Mouse (Mus musculus): ENCODE results near the gene Patl2. TPM values are rescaled to one million over a fixed set of nuclear protein-coding genes. Genes with fewer than 3 reads are reported as not detected.

The Patl2 gene
- polyA plus RNA-seq, 1 experiment, result 0.23 TPM

- TF ChIP-seq CTCF (IDR thresholded peaks at IDR 0.05; ENCODE audit: low read depth, low read length) (no peak), POLR2A (IDR thresholded peaks at IDR 0.05; ENCODE audit: borderline replicate concordance, low read depth, low read length) (no peak)
- Histone ChIP-seq H3K27ac (ENCODE audit: insufficient read depth, low read depth, low read length) (no peak overlapping the region), H3K4me3 (ENCODE audit: insufficient read depth, low read length) (no peak overlapping the region), H3K4me1 (ENCODE audit: control insufficient read depth, insufficient read depth, low read length) (peaks cover 14% of the 10 kb centered on the region)
Observed at GRCm38 (mm10) chr2:122180051-122180822, 5.8 kb downstream of the Patl2 start.

GRCm38 (mm10) chr2:122172188-122172587, 13.8 kb downstream of the Patl2 start:
- Histone ChIP-seq H3K4me1 (ENCODE audit: control insufficient read depth, insufficient read depth, low read length) (no peaks in the 10 kb centered on the region), H3K27ac (ENCODE audit: insufficient read depth, low read depth, low read length) (no peak overlapping the region), H3K4me3 (ENCODE audit: insufficient read depth, low read length) (no peak overlapping the region)
- TF ChIP-seq POLR2A (IDR thresholded peaks at IDR 0.05; ENCODE audit: borderline replicate concordance, low read depth, low read length), result no peak
- no peak for TF ChIP-seq CTCF (IDR thresholded peaks at IDR 0.05; ENCODE audit: low read depth, low read length)

DNA sequence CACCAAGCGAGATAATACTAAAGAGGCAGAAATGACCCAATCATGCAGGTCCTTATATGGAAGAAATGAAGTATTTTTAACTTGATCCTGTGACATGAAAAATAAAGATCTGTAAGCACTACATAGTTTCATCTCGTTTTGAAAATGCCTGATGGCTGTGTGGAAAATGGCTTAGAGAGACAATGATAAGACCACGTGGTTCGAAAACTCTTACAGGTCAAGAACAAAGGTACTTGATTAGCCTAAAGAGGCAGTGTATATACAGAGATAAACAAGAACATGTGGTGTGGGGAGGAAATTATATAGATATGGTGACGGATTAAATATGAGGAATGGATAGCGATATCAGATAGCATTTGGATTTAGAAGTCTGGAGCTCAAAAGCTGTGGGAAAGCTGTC, 14.7 kb downstream of the Patl2 start:
- TF ChIP-seq CTCF (IDR thresholded peaks at IDR 0.05; ENCODE audit: low read depth, low read length) (no peak), POLR2A (IDR thresholded peaks at IDR 0.05; ENCODE audit: borderline replicate concordance, low read depth, low read length) (no peak)
- Histone ChIP-seq H3K4me1 (ENCODE audit: control insufficient read depth, insufficient read depth, low read length) (peaks cover 2% of the 10 kb centered on the region), H3K27ac (ENCODE audit: insufficient read depth, low read depth, low read length) (no peak overlapping the region)

GRCm38 (mm10) chr2:122164293-122164692, 21.7 kb downstream of the Patl2 start:
- TF ChIP-seq POLR2A (IDR thresholded peaks at IDR 0.05; ENCODE audit: borderline replicate concordance, low read depth, low read length) (no peak), CTCF (IDR thresholded peaks at IDR 0.05; ENCODE audit: low read depth, low read length) (no peak)
- Histone ChIP-seq H3K4me1 (ENCODE audit: control insufficient read depth, insufficient read depth, low read length) (peaks cover 42% of the 10 kb centered on the region), H3K4me3 (ENCODE audit: insufficient read depth, low read length) (peak overlapping the region; percentile 49), H3K27ac (ENCODE audit: insufficient read depth, low read depth, low read length) (peak overlapping the region; percentile 94)

More for the DNA sequence above, 14.7 kb downstream of the Patl2 start:
- H3K4me3 ChIP-seq (ENCODE audit: insufficient read depth, low read length), result no peak overlapping the region

DNA sequence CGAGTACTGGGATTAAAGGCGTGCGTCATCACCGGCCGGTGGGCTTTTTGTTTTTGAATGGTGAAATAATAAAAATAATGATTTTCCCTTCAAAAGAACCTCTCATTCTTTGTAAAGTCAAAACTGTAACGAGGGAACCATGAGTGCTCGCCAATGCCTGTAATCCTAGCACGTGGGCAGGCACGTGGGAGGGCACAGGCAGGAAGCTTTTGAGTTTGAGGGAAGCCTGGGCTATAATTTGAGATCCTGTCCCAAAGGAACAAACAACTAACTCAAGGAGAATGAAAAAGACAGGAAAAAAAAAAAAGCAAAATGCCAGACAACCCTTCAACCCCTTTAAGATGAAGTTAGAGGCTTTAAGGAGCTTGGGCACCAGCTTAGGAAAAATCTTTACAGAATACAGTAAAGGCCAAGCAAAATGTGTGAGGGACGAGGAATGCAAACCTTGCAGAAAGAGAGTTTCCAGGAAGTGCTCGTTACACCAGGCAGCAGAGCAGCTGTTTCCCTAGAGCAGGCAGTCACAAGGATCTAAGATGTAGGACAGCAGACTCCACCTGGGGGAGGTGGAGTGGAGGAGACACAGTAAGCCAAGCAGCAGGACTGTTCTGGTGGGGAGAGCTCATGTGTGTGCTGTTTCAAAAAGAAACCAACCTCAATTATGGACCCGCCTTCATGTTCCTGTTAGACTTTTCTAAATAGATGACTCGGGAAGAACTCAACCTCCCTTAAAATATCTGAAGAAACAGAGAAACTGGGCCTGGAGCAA, 22.4 kb downstream of the Patl2 start:
- Histone ChIP-seq H3K4me3 (ENCODE audit: insufficient read depth, low read length) (peak overlapping the region; percentile 49), H3K27ac (ENCODE audit: insufficient read depth, low read depth, low read length) (peak overlapping the region; percentile 94), H3K4me1 (ENCODE audit: control insufficient read depth, insufficient read depth, low read length) (peaks cover 42% of the 10 kb centered on the region)
- TF ChIP-seq CTCF (IDR thresholded peaks at IDR 0.05; ENCODE audit: low read depth, low read length) (no peak), POLR2A (IDR thresholded peaks at IDR 0.05; ENCODE audit: borderline replicate concordance, low read depth, low read length) (no peak)

- peak overlapping the region; percentile 3; the same call in 1 of the 2 replicates for H3K27ac ChIP-seq (ENCODE audit: insufficient read depth, low read depth, low read length)
- peaks cover 42% of the 10 kb centered on the region for H3K4me1 ChIP-seq (ENCODE audit: control insufficient read depth, insufficient read depth, low read length)
- no peak overlapping the region for H3K4me3 ChIP-seq (ENCODE audit: insufficient read depth, low read length)
- TF ChIP-seq CTCF (IDR thresholded peaks at IDR 0.05; ENCODE audit: low read depth, low read length) (no peak), POLR2A (IDR thresholded peaks at IDR 0.05; ENCODE audit: borderline replicate concordance, low read depth, low read length) (no peak)
Observed at GRCm38 (mm10) chr2:122162529-122162928, 23.5 kb downstream of the Patl2 start.

GRCm38 (mm10) chr2:122161542-122161941, 24.4 kb downstream of the Patl2 start:
- peaks cover 42% of the 10 kb centered on the region for H3K4me1 ChIP-seq (ENCODE audit: control insufficient read depth, insufficient read depth, low read length)
- H3K27ac ChIP-seq (ENCODE audit: insufficient read depth, low read depth, low read length), result peak overlapping the region; percentile 70
- no peak overlapping the region for H3K4me3 ChIP-seq (ENCODE audit: insufficient read depth, low read length)
- TF ChIP-seq CTCF (IDR thresholded peaks at IDR 0.05; ENCODE audit: low read depth, low read length) (no peak), POLR2A (IDR thresholded peaks at IDR 0.05; ENCODE audit: borderline replicate concordance, low read depth, low read length) (no peak)

DNA sequence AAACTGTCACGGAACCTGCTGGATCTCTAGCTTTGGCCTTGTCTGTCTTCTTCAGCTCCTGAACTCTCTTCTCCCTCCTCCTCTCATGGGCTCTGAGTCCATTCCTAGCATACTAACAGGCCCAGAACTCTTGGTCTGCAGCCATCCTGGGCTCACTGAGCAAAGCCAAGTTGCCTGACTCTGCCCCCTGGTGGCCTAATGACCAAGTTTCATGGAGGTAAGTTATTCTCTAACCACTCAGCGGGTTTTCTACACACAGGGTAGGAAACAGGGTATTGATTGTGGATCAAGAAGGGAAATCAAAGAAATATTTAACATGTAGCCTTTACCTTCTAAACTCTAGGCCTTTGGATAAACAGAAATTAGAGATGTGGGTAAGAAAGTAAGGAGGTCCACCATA, 25.3 kb downstream of the Patl2 start, which contains the start of gene Trim69:
Gene Trim69, plus strand, starts transcription at position 21 of the 400 bp plus-strand sequence.
- Histone ChIP-seq H3K27ac (ENCODE audit: insufficient read depth, low read depth, low read length) (peak within 1 kb of the TSS; percentile 70), H3K4me1 (ENCODE audit: control insufficient read depth, insufficient read depth, low read length) (peaks cover 44% of the 10 kb centered on the region), H3K4me3 (ENCODE audit: insufficient read depth, low read length) (no peak within 1 kb of the TSS)
- TF ChIP-seq POLR2A (IDR thresholded peaks at IDR 0.05; ENCODE audit: borderline replicate concordance, low read depth, low read length), result no peak
- peak; percentile 80 for TF ChIP-seq CTCF (IDR thresholded peaks at IDR 0.05; ENCODE audit: low read depth, low read length)

GRCm38 (mm10) chr2:122159667-122160066, 26.3 kb downstream of the Patl2 start:
- TF ChIP-seq POLR2A (IDR thresholded peaks at IDR 0.05; ENCODE audit: borderline replicate concordance, low read depth, low read length) (no peak), CTCF (IDR thresholded peaks at IDR 0.05; ENCODE audit: low read depth, low read length) (no peak)
- peaks cover 47% of the 10 kb centered on the region for H3K4me1 ChIP-seq (ENCODE audit: control insufficient read depth, insufficient read depth, low read length)
- H3K27ac ChIP-seq (ENCODE audit: insufficient read depth, low read depth, low read length), result no peak overlapping the region
- H3K4me3 ChIP-seq (ENCODE audit: insufficient read depth, low read length), result no peak overlapping the region

GRCm38 (mm10) chr2:122158362-122158802, 27.6 kb downstream of the Patl2 start:
- TF ChIP-seq CTCF (IDR thresholded peaks at IDR 0.05; ENCODE audit: low read depth, low read length) (no peak), POLR2A (IDR thresholded peaks at IDR 0.05; ENCODE audit: borderline replicate concordance, low read depth, low read length) (no peak)
- Histone ChIP-seq H3K4me1 (ENCODE audit: control insufficient read depth, insufficient read depth, low read length) (peaks cover 48% of the 10 kb centered on the region), H3K27ac (ENCODE audit: insufficient read depth, low read depth, low read length) (no peak overlapping the region), H3K4me3 (ENCODE audit: insufficient read depth, low read length) (no peak overlapping the region)
